Mouse (Mus musculus) duodenum, adult 2 months (tissue): ENCODE data around the gene Gm5771. TPM values are rescaled to one million over a fixed set of nuclear protein-coding genes. Genes with fewer than 3 reads are reported as not detected.

Source experiments
- polyA plus RNA-seq: library from polyadenylated mRNA; depleted of rRNA; stranded (reverse); fragments of >200 nt; gene quantifications from 2 replicates; pipeline ENCODE4 v1.2.3, GENCODE M21; 2012; ENCODE audit warnings: low replicate concordance; rRNA removed

Gene Gm5771
- polyA plus RNA-seq: 0.14 and 207 TPM in 2 replicates

DNA sequence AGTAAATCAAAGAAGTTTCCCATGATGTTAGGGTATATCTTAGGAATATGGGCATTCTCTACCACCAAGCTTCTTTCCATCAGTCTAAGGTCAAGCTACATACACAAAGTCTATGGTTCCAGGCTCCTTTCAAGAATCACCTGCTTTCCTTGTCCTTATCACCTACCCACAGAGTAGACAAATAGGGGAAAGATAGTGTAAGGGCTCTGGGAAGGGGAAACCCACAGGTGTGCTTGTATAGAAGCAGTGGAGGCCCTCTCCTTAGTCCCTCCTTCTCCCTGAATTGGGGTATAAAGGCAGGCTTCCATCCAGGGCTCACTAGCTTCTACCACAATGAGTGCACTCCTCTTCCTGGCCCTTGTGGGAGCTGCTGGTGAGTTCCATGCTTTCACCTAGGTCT, at the start of gene Gm5771:
TSS of gene Gm5771 (plus strand) at position 301 of the 400 bp plus-strand sequence.

DNA sequence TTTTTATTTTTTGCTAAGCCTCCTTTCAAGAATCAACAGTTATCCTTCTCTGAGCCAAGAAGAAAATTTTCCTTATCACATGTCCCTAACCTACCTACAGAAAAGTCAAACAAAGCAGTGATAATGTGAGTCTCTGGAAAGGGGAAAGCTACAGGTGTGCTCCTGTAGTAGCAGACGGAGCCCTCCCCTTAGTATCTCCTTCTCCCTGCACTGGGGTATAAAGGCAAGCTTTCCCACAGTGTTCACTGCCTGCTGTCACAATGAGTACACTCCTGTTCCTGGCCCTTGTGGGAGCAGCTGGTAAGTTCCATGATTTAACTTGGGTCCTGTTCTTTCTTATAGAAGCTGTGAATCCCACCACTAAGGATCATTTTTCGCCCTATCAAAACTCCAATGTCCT, 38.2 kb upstream of the Gm5771 start, which contains the start of gene Try10:
TSS of gene Try10 (plus strand) at position 174 of the 400 bp plus-strand sequence.

DNA sequence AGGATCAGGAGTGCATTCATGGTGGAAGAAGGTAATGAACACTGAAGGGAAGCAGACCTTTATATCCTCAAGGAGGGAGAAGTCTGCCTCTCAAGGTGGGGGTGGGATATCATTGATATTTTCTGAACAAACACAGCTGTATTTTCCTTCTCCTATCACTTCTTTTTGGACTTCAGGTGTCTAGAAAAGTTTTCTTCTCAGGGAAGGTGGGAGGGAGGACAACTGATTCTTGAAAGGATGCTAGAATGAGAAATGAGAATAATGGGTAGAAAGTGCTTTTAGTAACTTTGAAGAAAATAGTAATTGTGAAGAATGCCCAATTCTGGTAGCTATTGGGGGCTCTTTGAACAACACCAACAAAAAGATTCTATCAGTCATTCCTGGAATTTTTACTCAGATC, 14.6 kb upstream of the Gm5771 start, which contains the start of gene Prss3:
TSS of gene Prss3 (minus strand) at position 101 of the 400 bp plus-strand sequence.

DNA sequence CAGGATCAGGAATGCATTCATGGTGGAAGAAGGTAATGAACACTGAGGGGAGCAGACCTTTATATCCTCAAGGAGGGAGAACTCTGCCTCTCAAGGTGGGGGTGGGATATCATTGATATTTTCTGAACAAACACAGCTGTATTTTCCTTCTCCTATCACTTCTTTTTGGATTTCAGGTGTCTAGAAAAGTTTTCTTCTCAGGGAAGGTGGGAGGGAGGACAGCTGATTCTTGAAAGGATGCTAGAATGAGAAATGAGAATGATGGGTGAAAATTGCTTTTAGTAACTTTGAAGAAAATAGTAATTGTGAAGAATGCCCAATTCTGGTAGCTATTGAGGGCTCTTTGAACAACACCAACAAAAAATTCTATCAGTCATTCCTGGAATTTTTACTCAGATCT, 53.9 kb downstream of the Gm5771 start, which contains the start of gene Gm10334:
TSS of gene Gm10334 (minus strand) at position 101 of the 400 bp plus-strand sequence.

Other genes starting within 250 kb of the Gm5771 start
- 8.9 and 6,055 TPM in 2 replicates for gene Try4, start 90.1 kb upstream of the Gm5771 start, polyA plus RNA-seq
- 4.8 and 3,560 TPM in 2 replicates for gene Try5, start 75.5 kb upstream of the Gm5771 start, polyA plus RNA-seq
- 0.13 and 63.8 TPM in 2 replicates for gene Try10, start 38.3 kb upstream of the Gm5771 start, polyA plus RNA-seq
- gene Prss3, start 14.7 kb upstream of the Gm5771 start, polyA plus RNA-seq: 0.83 and 678 TPM in 2 replicates
- gene Gm10334, start 53.8 kb downstream of the Gm5771 start, polyA plus RNA-seq: 29.5 TPM in 1 of 2 replicates, not detected in the other
- gene Prss1, start 66.6 kb downstream of the Gm5771 start, polyA plus RNA-seq: 18.2 TPM in 1 of 2 replicates, not detected in the other
- 13.3 and 6,184 TPM in 2 replicates for gene Prss2, start 129.4 kb downstream of the Gm5771 start, polyA plus RNA-seq
- 1.2 and 2.4 TPM in 2 replicates for gene Ephb6, start 213.1 kb downstream of the Gm5771 start, polyA plus RNA-seq
- 15.3 TPM in 1 of 2 replicates, not detected in the other for gene Trpv6, start 244.0 kb downstream of the Gm5771 start, polyA plus RNA-seq